Mouse (Mus musculus) liver, adult 2 months (tissue): ENCODE measurements around the gene Gm8369.

Experiments
- CTCF ChIP-seq: fragments of 200-500 bp; IDR thresholded peaks from 2 replicates; pipeline ENCODE4 v1.5.1; 2011; ENCODE audit warnings: low read depth, low read length, control low read depth
- POLR2A ChIP-seq: fragments of 200-500 bp; IDR thresholded peaks from 2 replicates; pipeline ENCODE4 v1.6.1; 2011; ENCODE audit warnings: low read length, control low read depth; ENCODE audit not compliant: insufficient read depth; ENCODE audit errors: extremely low read depth

DNA sequence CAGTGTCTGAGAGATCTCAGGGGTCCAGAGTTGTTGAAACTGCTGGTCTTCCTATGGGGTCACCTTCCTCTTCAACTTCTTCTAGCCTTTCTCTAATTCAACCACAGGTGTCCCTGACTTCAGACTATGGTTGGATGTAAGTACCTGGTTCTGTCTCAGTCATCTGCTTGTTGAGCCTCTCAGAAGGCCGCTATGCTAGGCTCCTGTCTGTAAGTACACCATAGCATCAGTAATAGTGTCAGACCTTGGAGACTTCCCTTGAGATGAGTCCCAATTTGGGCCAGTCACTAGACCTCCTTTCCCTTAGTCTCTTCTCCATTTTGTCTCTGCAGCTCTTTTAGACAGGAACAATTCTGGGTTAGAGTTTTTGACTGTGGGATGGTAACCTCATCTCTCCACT lies 6.9 kb downstream of the Gm8369 start:
- TF ChIP-seq CTCF (no peak), POLR2A (no peak)
